Mouse (Mus musculus) thymus, postnatal 10 days (tissue): ENCODE measurements around the gene Olfr146.

Source experiments
- DNase-seq, 2 experiments: peaks; one replicate each; pipeline ENCODE4 v3.0.0; 2021; ENCODE audit warnings: low spot score in 2 of 2

The Olfr146 gene

GRCm38 (mm10) chr9:39023277-39023676, at the start of gene Olfr146:
Gene Olfr146, minus strand, starts transcription at chr9:39023377.
- DNase-seq = no peak

DNA sequence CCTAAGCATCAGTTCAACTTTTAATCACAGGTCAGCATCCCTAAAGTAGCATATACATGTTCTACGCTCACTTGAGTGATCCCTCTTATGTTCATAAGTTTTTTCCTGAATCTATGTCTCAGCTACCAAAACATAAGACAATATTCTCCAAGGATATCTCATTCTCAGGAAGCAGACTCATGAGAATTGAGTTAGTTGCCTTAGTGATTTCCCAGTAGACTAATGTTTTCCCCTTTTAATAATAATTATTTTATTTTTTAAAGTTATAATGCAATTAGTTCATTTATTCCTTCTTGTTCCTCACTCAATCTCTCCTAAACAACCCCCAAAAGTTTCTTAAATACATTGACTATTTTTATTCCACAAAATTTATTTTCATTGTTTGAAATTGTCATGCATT, 41.7 kb upstream of the Olfr146 start, which contains the start of gene Olfr937:
Gene Olfr937 (minus strand): TSS at position 101 of the 400 bp plus-strand sequence.
- no peak for DNase-seq

- no peak for DNase-seq
Observed at GRCm38 (mm10) chr9:38999583-38999982, 23.6 kb downstream of the Olfr146 start, which contains the start of gene Olfr935. Gene Olfr935, minus strand, starts transcription at chr9:38999683.

- no peak for DNase-seq
Observed at GRCm38 (mm10) chr9:38988215-38988614, 35.0 kb downstream of the Olfr146 start, which contains the start of gene Olfr934. Gene Olfr934, minus strand, starts transcription at chr9:38988315.

- no peak for DNase-seq
Observed at GRCm38 (mm10) chr9:38972013-38972412, 51.2 kb downstream of the Olfr146 start, which contains the start of gene Olfr933. Gene Olfr933, plus strand, starts transcription at chr9:38972313.
